Mouse (Mus musculus) neural tube, embryonic 15.5 days (tissue): ENCODE data around the gene Myrf. TPM values are rescaled to one million over a fixed set of nuclear protein-coding genes. Genes with fewer than 3 reads are reported as not detected.

ENCODE experiments used
- ATAC-seq: fragments of 200-750 bp; cut with Nextera tagmentation; 2 replicates; pipeline ENCODE4 v1.8.0; 2017; ENCODE audit warnings: mild to moderate bottlenecking, moderate TSS enrichment, moderate library complexity; ENCODE audit not compliant: low FRiP score
- H3K27ac ChIP-seq: fragments of 300-500 bp; sonication (generic); replicated peaks from 2 replicates; pipeline ENCODE4 v1.5.1; 2015; ENCODE audit warnings: mild to moderate bottlenecking, inconsistent platforms
- H3K27me3 ChIP-seq: fragments of 300-500 bp; sonication (generic); replicated peaks from 2 replicates; pipeline ENCODE4 v1.6.1; 2015; ENCODE audit warnings: inconsistent platforms
- H3K36me3 ChIP-seq: fragments of 300-500 bp; sonication (generic); 2 replicates; pipeline ENCODE4 v1.6.1; 2015; ENCODE audit warnings: inconsistent platforms
- H3K4me1 ChIP-seq: fragments of 300-500 bp; sonication (generic); 2 replicates; pipeline ENCODE4 v1.6.1; 2015; ENCODE audit warnings: inconsistent platforms
- H3K4me2 ChIP-seq: fragments of 300-500 bp; sonication (generic); 2 replicates; pipeline ENCODE4 v1.6.1; 2015; ENCODE audit warnings: inconsistent platforms, mild to moderate bottlenecking, moderate library complexity
- H3K4me3 ChIP-seq: fragments of 300-500 bp; sonication (generic); replicated peaks from 2 replicates; pipeline ENCODE4 v1.5.1; 2015; ENCODE audit warnings: mild to moderate bottlenecking, inconsistent platforms
- H3K9ac ChIP-seq: fragments of 300-500 bp; sonication (generic); replicated peaks from 2 replicates; pipeline ENCODE4 v1.6.1; 2015; ENCODE audit warnings: mild to moderate bottlenecking, inconsistent platforms
- H3K9me3 ChIP-seq: fragments of 300-500 bp; sonication (generic); replicated peaks from 2 replicates; pipeline ENCODE4 v1.6.1; 2016; ENCODE audit warnings: inconsistent platforms
- WGBS: fragments of 180-500 bp; shearing (Covaris S2); methylation state at CpG from one replicate; pipeline ENCODE4 v1.1.7; 2015; ENCODE audit warnings: mixed read lengths; 5-methylcytosine and 5-hydroxymethylcytosine counted together
- polyA plus RNA-seq: library from polyadenylated mRNA; unstranded; fragments of >200 nt; fragmentation: Nextera tagmentation; extraction: Ambion mirVana; gene quantifications from 2 replicates; pipeline ENCODE4 v1.2.1, GENCODE M21; 2015

Gene Myrf
- polyA plus RNA-seq, 1 experiment from 2014 or later, result 0.79 TPM

GRCm38 (mm10) chr19:10223561-10223960, 17.0 kb downstream of the Myrf start:
- no peak overlapping the region for H3K4me3 ChIP-seq
- H3K9me3 ChIP-seq, result no peaks in the 10 kb centered on the region
- no peak overlapping the region for H3K27ac ChIP-seq
- H3K27me3 ChIP-seq, result no peaks in the 10 kb centered on the region
- no peak overlapping the region for H3K9ac ChIP-seq
- WGBS, result 61% methylated on average over 3 of the region's 4 CpGs
- no peaks in the 10 kb centered on the region for H3K36me3 ChIP-seq
- no peak overlapping the region for H3K4me2 ChIP-seq
- no peak for ATAC-seq
- peaks cover 4% of the 10 kb centered on the region; the same call in 1 of the 2 replicates for H3K4me1 ChIP-seq

GRCm38 (mm10) chr19:10222656-10223055, 17.9 kb downstream of the Myrf start:
- Histone ChIP-seq H3K4me2 (no peak overlapping the region), H3K36me3 (no peaks in the 10 kb centered on the region), H3K4me3 (no peak overlapping the region), H3K4me1 (peaks cover 4% of the 10 kb centered on the region; the same call in 1 of the 2 replicates), H3K27me3 (no peaks in the 10 kb centered on the region), H3K9me3 (no peaks in the 10 kb centered on the region), H3K9ac (no peak overlapping the region), H3K27ac (no peak overlapping the region)
- ATAC-seq, result no peak
- 47% methylated on average over 8 of the region's 8 CpGs for WGBS

- no peak overlapping the region for H3K9ac ChIP-seq
- peaks cover 4% of the 10 kb centered on the region; the same call in 1 of the 2 replicates for H3K4me1 ChIP-seq
- no peak overlapping the region for H3K4me2 ChIP-seq
- H3K4me3 ChIP-seq, result no peak overlapping the region
- H3K36me3 ChIP-seq, result no peaks in the 10 kb centered on the region
- ATAC-seq, result no peak
- H3K27ac ChIP-seq, result no peak overlapping the region
- H3K9me3 ChIP-seq, result no peaks in the 10 kb centered on the region
- WGBS, result 58% methylated on average over 4 of the region's 4 CpGs
- no peaks in the 10 kb centered on the region for H3K27me3 ChIP-seq
Observed at GRCm38 (mm10) chr19:10221585-10221984, 19.0 kb downstream of the Myrf start.

DNA sequence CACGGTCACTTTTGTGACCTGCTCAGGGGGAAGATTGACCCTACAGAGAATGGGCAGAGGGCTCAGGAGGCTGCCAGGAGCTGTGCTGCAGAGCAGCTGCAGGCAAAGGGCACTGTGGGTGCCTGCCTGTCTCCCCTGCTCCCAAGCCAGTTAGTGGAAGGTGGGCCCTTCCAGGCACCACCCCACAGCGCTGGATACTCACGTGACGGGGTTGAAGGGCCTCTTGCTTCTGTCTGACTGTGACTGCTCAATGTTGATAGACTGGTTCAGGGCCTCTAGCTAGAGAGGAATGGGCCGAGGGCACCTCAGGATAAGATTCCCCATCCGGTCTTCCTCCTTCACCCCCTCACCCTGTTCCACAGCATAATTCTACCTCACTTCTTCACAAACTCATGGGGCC, 21.0 kb downstream of the Myrf start:
- Histone ChIP-seq H3K27me3 (no peaks in the 10 kb centered on the region), H3K4me1 (no peaks in the 10 kb centered on the region), H3K4me3 (no peak overlapping the region), H3K27ac (no peak overlapping the region), H3K4me2 (no peak overlapping the region), H3K36me3 (no peaks in the 10 kb centered on the region), H3K9me3 (no peaks in the 10 kb centered on the region), H3K9ac (no peak overlapping the region)
- no peak for ATAC-seq
- 78% methylated on average over 6 of the region's 6 CpGs for WGBS

DNA sequence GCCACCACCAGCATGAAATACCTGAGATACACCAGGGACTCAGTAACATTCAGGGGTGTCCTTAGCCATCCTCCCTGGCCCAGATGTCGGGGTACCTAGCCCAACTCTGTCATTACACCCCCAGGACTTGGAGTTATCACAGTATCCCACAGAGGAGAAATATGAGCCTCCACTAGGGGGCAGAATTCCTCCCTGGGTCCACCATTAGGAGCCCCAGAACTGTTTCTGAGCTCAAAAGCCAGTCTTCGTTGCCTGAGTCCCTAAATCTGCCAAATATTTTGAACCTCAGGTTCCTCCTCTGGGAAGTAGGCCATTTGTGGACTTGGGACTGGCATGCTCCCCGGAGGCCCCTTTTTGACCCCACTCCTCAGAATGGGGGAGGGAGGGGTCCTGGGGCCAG, 21.4 kb downstream of the Myrf start:
- H3K27ac ChIP-seq, result no peak overlapping the region
- no peaks in the 10 kb centered on the region for H3K4me1 ChIP-seq
- no peak overlapping the region for H3K4me3 ChIP-seq
- H3K36me3 ChIP-seq, result no peaks in the 10 kb centered on the region
- no peaks in the 10 kb centered on the region for H3K27me3 ChIP-seq
- no peaks in the 10 kb centered on the region for H3K9me3 ChIP-seq
- H3K4me2 ChIP-seq, result no peak overlapping the region
- no peak for ATAC-seq
- H3K9ac ChIP-seq, result no peak overlapping the region
- WGBS, result 41% methylated on average over 3 of the region's 3 CpGs

DNA sequence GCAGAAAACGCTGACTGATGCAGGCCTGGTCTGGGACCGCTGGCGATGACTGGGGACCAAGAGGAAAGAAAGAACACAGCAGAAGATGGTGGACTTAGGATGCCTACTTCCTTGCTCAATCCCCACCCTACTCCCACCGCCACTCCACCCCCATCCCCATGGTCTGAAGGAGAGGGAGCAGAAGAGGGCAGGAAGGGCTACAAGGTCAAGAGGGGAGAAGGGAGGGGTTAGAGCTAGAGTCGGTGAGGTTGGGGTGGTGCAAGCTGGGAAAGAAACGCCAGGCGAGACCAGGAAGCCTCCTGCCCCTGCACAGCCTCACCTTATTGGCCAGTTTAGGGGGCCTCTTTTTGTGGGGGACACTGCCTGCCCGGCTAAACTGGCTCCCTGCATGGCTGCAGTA, 24.4 kb downstream of the Myrf start:
- Histone ChIP-seq H3K4me1 (no peaks in the 10 kb centered on the region), H3K4me3 (no peak overlapping the region), H3K4me2 (no peak overlapping the region), H3K27ac (no peak overlapping the region), H3K27me3 (no peaks in the 10 kb centered on the region), H3K9ac (no peak overlapping the region), H3K36me3 (peaks cover 13% of the 10 kb centered on the region), H3K9me3 (no peaks in the 10 kb centered on the region)
- WGBS, result 84% methylated on average over 8 of the region's 8 CpGs
- no peak for ATAC-seq

GRCm38 (mm10) chr19:10213796-10214471, 26.6 kb downstream of the Myrf start:
- no peak for ATAC-seq
- no peaks in the 10 kb centered on the region for H3K4me1 ChIP-seq
- 86% methylated on average over 10 of the region's 10 CpGs for WGBS
- H3K9ac ChIP-seq, result no peak overlapping the region
- no peaks in the 10 kb centered on the region for H3K9me3 ChIP-seq
- peaks cover 22% of the 10 kb centered on the region for H3K36me3 ChIP-seq
- no peak overlapping the region for H3K4me2 ChIP-seq
- H3K4me3 ChIP-seq, result no peak overlapping the region
- no peaks in the 10 kb centered on the region for H3K27me3 ChIP-seq
- H3K27ac ChIP-seq, result no peak overlapping the region

DNA sequence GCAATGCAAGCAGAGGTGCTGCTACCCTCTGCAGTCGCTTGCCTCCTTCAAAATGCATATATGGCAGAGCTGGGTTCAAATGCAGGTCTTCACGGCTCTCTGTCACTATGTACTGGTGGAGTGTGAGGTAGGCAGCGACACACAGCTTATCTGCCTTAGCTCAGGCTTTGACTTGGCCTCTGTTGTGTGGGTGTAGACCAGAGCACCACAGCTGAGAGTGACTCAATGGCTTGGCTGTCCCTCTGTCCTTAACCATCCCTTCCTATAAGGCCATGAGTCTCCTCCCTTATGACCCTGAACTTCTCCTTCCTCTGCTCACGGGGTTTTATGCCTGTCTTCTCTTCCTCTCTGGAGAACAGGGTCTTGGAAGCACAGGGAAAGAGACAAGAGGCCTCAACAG, 29.7 kb downstream of the Myrf start:
- Histone ChIP-seq H3K4me2 (no peak overlapping the region), H3K4me3 (no peak overlapping the region), H3K27me3 (no peaks in the 10 kb centered on the region), H3K27ac (no peak overlapping the region), H3K9me3 (no peaks in the 10 kb centered on the region), H3K36me3 (peaks cover 44% of the 10 kb centered on the region), H3K4me1 (no peaks in the 10 kb centered on the region), H3K9ac (no peak overlapping the region)
- 88% methylated on average over 4 of the region's 4 CpGs for WGBS
- ATAC-seq, result no peak

DNA sequence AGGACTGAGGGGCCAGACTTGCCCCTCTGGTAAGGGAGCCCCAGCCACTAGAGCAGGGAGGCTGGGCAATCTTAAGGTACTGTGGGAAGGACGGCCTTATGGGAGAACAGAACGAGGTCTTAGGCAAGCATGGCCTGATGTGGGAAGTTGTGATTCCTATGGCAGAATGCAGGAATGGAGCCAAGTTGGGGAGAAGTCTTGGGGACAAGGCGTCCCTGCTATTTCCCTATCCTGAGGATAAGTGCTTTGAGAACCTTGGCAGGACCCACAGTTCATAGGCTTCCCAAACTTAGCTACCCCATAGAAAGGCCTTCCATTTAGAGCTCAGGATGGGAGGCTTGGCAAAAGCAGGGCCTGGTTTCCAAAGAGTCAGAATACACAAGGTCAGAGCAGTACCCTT, 31.7 kb downstream of the Myrf start:
- Histone ChIP-seq H3K27ac (no peak overlapping the region), H3K9ac (no peak overlapping the region), H3K36me3 (peaks cover 45% of the 10 kb centered on the region), H3K27me3 (no peaks in the 10 kb centered on the region), H3K4me1 (peaks cover 11% of the 10 kb centered on the region), H3K4me2 (no peak overlapping the region), H3K9me3 (no peaks in the 10 kb centered on the region), H3K4me3 (no peak overlapping the region)
- WGBS, result 92% methylated on average over 3 of the region's 3 CpGs
- no peak for ATAC-seq

GRCm38 (mm10) chr19:10205051-10205450, 35.5 kb downstream of the Myrf start:
- Histone ChIP-seq H3K4me1 (peaks cover 21% of the 10 kb centered on the region), H3K4me3 (peak overlapping the region; percentile 91), H3K4me2 (peak overlapping the region; percentile 88), H3K9me3 (no peaks in the 10 kb centered on the region), H3K9ac (0 out of 2 replicates have a peak overlapping the region, but pooled peaks have one; percentile 91), H3K36me3 (peaks cover 42% of the 10 kb centered on the region), H3K27me3 (no peaks in the 10 kb centered on the region), H3K27ac (no peak overlapping the region)
- ATAC-seq, result no peak
- WGBS, result 70% methylated on average over 6 of the region's 6 CpGs

- 2% methylated on average over 5 of the region's 5 CpGs for WGBS
- Histone ChIP-seq H3K27me3 (no peaks in the 10 kb centered on the region), H3K4me3 (peak overlapping the region; percentile 91), H3K9ac (peak overlapping the region; percentile 91), H3K36me3 (peaks cover 46% of the 10 kb centered on the region), H3K4me1 (peaks cover 21% of the 10 kb centered on the region), H3K27ac (peak overlapping the region; percentile 86), H3K9me3 (no peaks in the 10 kb centered on the region), H3K4me2 (peak overlapping the region; percentile 88)
- peak; percentile 36; the same call in 1 of the 2 replicates for ATAC-seq
Observed at GRCm38 (mm10) chr19:10204616-10205001, 35.9 kb downstream of the Myrf start.

DNA sequence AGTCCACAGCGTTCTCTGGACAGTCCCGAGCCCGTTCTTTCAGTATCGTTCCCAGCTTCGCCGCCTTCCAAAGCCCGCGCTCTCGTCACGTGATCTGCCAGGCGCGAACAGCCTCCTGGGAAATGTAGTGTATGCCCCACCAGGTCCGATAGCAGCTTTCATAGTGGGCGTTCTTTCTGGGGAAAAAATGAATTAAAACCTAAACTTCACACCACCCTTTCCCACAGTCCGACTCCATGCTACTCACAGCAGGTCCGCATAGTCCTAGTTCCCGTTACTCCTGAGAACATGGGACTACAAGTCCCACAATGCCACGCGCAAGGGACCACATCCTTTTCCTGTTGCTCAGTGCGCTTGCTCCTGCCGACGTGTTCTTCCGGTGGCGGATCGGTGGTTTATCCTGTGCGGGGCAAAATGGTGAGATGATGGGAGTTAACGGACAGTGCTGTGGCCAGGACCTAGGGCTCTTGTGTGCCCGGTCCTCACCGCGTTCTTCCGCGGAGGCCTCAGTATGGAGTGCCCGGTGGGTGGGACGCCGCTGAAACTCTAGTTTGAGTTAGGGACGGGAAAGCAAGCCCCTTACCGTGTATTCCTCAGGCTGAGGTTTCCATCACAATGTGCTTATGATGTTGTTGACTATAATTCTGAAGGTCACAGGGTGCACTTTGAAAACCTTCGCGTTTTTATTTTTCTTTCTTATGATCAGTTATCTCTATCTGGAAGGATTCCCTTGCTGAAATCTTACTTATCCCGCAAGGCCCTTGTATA, 36.5 kb downstream of the Myrf start, which contains the start of the genes Tmem258 and Fen1:
Gene Tmem258 (plus strand): TSS at position 167 of the 768 bp plus-strand sequence.
Gene Fen1 (minus strand): TSS at position 322 of the 768 bp plus-strand sequence.
- Histone ChIP-seq H3K27me3 (no peaks in the 10 kb centered on the region), H3K4me3 (peak within 1 kb of the TSS; percentile 91), H3K4me1 (peaks cover 21% of the 10 kb centered on the region), H3K27ac (peak within 1 kb of the TSS; percentile 86), H3K9me3 (no peaks in the 10 kb centered on the region), H3K36me3 (peaks cover 47% of the 10 kb centered on the region), H3K4me2 (peak within 1 kb of the TSS; percentile 88), H3K9ac (peak within 1 kb of the TSS; percentile 91)
- under 1% methylated on average over 40 of the region's 40 CpGs for WGBS
- ATAC-seq, result peak; percentile 95
